Mouse (Mus musculus) intestine, embryonic 16.5 days (tissue): ENCODE measurements around the gene Adgrf1. TPM values are rescaled to one million over a fixed set of nuclear protein-coding genes. Genes with fewer than 3 reads are reported as not detected.

Experiments used
- ATAC-seq: fragments of 200-750 bp; cut with Nextera tagmentation; 2 replicates; pipeline ENCODE4 v1.8.0; 2017; ENCODE audit warnings: moderate TSS enrichment, moderate library complexity
- H3K27ac ChIP-seq: fragments of 300-500 bp; sonication (generic); 2 replicates; pipeline ENCODE4 v1.5.1; 2014; ENCODE audit warnings: mild to moderate bottlenecking, low read length
- H3K27me3 ChIP-seq: fragments of 300-500 bp; sonication (generic); replicated peaks from 2 replicates; pipeline ENCODE4 v1.6.1; 2014; ENCODE audit warnings: low read length, control low read depth, mixed read lengths; ENCODE audit not compliant: control insufficient read depth, insufficient read depth
- H3K36me3 ChIP-seq: fragments of 300-500 bp; sonication (generic); 2 replicates; pipeline ENCODE4 v1.6.1; 2014; ENCODE audit warnings: low read length, control low read depth; ENCODE audit not compliant: control insufficient read depth, insufficient read depth
- H3K4me1 ChIP-seq: fragments of 300-500 bp; sonication (generic); 2 replicates; pipeline ENCODE4 v1.6.1; 2014; ENCODE audit warnings: low read length, control low read depth, mixed read lengths; ENCODE audit not compliant: control insufficient read depth, insufficient read depth
- H3K4me2 ChIP-seq: fragments of 300-500 bp; sonication (generic); 2 replicates; pipeline ENCODE4 v1.6.1; 2014; ENCODE audit warnings: low read depth, low read length, control low read depth
- H3K4me3 ChIP-seq: fragments of 300-500 bp; sonication (generic); 2 replicates; pipeline ENCODE4 v1.5.1; 2014; ENCODE audit warnings: mild to moderate bottlenecking, low read length
- H3K9ac ChIP-seq: fragments of 300-500 bp; sonication (generic); 2 replicates; pipeline ENCODE4 v1.6.1; 2014; ENCODE audit warnings: low read depth, low read length
- H3K9me3 ChIP-seq: fragments of 300-500 bp; sonication (generic); 2 replicates; pipeline ENCODE4 v1.6.1; 2016; ENCODE audit warnings: low read length, control low read depth; ENCODE audit not compliant: control insufficient read depth
- WGBS: fragments of 180-500 bp; shearing (Covaris S2); extraction: QIAGEN DNeasy Blood & Tissue Kit; methylation state at CpG from one replicate; pipeline ENCODE4 v1.1.7; 2014; 5-methylcytosine and 5-hydroxymethylcytosine counted together
- polyA plus RNA-seq: library from polyadenylated mRNA; unstranded; fragments of >200 nt; fragmentation: Nextera tagmentation; extraction: Ambion mirVana; gene quantifications from 2 replicates; pipeline ENCODE4 v1.2.1, GENCODE M21; 2015

Gene Adgrf1
- polyA plus RNA-seq, 1 experiment from 2014 or later: 0.12 TPM

GRCm38 (mm10) chr17:43245364-43245763, 24.8 kb upstream of the Adgrf1 start:
- H3K27me3 ChIP-seq: no peaks in the 10 kb centered on the region

DNA sequence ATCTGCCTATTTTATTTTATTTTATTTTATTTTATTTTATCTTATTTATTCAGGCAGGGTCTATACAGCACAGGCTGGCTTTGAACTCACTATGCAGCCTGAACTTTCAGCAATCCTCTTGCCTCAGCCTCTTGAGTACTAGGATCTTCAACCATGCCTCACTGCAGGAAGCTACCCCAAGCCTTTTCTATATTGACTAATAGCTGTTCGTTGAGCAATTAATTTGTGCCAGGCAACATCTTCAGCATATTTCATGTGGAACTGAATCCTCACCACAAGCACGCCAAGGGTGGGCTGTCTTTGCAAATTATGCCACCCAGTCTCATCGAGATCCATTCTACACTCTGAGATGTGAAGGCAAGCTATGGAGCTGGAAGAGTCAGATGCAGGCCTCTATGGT, 22.9 kb upstream of the Adgrf1 start:
- Histone ChIP-seq H3K36me3 (no peaks in the 10 kb centered on the region), H3K9me3 (no peaks in the 10 kb centered on the region), H3K4me3 (no peak overlapping the region), H3K4me2 (no peak overlapping the region), H3K27ac (no peak overlapping the region), H3K4me1 (peaks cover 6% of the 10 kb centered on the region; the same call in 1 of the 2 replicates), H3K27me3 (no peaks in the 10 kb centered on the region), H3K9ac (no peak overlapping the region)
- 90% methylated on average over 3 of the region's 3 CpGs for WGBS
- ATAC-seq: no peak

More at GRCm38 (mm10) chr17:43245364-43245763, 24.8 kb upstream of the Adgrf1 start:
- no peak for ATAC-seq
- no peaks in the 10 kb centered on the region for H3K36me3 ChIP-seq
- 82% methylated on average over 6 of the region's 6 CpGs for WGBS
- H3K27ac ChIP-seq: no peak overlapping the region
- H3K9me3 ChIP-seq: no peaks in the 10 kb centered on the region
- peaks cover 15% of the 10 kb centered on the region for H3K4me1 ChIP-seq
- no peak overlapping the region for H3K9ac ChIP-seq
- no peak overlapping the region for H3K4me2 ChIP-seq
- H3K4me3 ChIP-seq: no peak overlapping the region

- peaks cover 6% of the 10 kb centered on the region; the same call in 1 of the 2 replicates for H3K4me1 ChIP-seq
- no peak overlapping the region for H3K4me3 ChIP-seq
- H3K27me3 ChIP-seq: no peaks in the 10 kb centered on the region
- no peak overlapping the region for H3K4me2 ChIP-seq
- no peaks in the 10 kb centered on the region for H3K36me3 ChIP-seq
- no peak; the same call in 1 of the 2 replicates for ATAC-seq
- 36% methylated on average over 3 of the region's 3 CpGs for WGBS
- H3K9ac ChIP-seq: no peak overlapping the region
- no peaks in the 10 kb centered on the region for H3K9me3 ChIP-seq
- no peak overlapping the region for H3K27ac ChIP-seq
These were observed 20.5 kb upstream of the Adgrf1 start for GRCm38 (mm10) chr17:43249645-43250044.

- 54% methylated on average over 5 of the region's 5 CpGs for WGBS
These were observed 18.6 kb upstream of the Adgrf1 start for GRCm38 (mm10) chr17:43251249-43252125.

GRCm38 (mm10) chr17:43252846-43253245, 17.3 kb upstream of the Adgrf1 start:
- no peak overlapping the region for H3K4me3 ChIP-seq
- no peaks in the 10 kb centered on the region for H3K9me3 ChIP-seq
- no peak overlapping the region for H3K4me2 ChIP-seq
- WGBS: 74% methylated on average over 11 of the region's 11 CpGs
- no peak for ATAC-seq
- H3K27me3 ChIP-seq: no peaks in the 10 kb centered on the region
- H3K4me1 ChIP-seq: peaks cover 8% of the 10 kb centered on the region; the same call in 1 of the 2 replicates
- no peak overlapping the region for H3K27ac ChIP-seq
- H3K36me3 ChIP-seq: no peaks in the 10 kb centered on the region
- no peak overlapping the region for H3K9ac ChIP-seq

More at GRCm38 (mm10) chr17:43251249-43252125, 18.6 kb upstream of the Adgrf1 start:
- H3K4me1 ChIP-seq: peaks cover 6% of the 10 kb centered on the region; the same call in 1 of the 2 replicates
- H3K4me2 ChIP-seq: no peak overlapping the region
- no peak for ATAC-seq
- no peak overlapping the region for H3K27ac ChIP-seq
- H3K9ac ChIP-seq: no peak overlapping the region
- H3K27me3 ChIP-seq: no peaks in the 10 kb centered on the region
- H3K4me3 ChIP-seq: no peak overlapping the region
- H3K9me3 ChIP-seq: no peaks in the 10 kb centered on the region
- H3K36me3 ChIP-seq: no peaks in the 10 kb centered on the region

GRCm38 (mm10) chr17:43254261-43254660, 15.9 kb upstream of the Adgrf1 start:
- Histone ChIP-seq H3K4me1 (peaks cover 8% of the 10 kb centered on the region; the same call in 1 of the 2 replicates), H3K4me2 (no peak overlapping the region), H3K4me3 (no peak overlapping the region), H3K9ac (no peak overlapping the region), H3K36me3 (no peaks in the 10 kb centered on the region), H3K27ac (no peak overlapping the region), H3K9me3 (no peaks in the 10 kb centered on the region), H3K27me3 (no peaks in the 10 kb centered on the region)
- no peak for ATAC-seq
- WGBS: 62% methylated on average over 3 of the region's 3 CpGs

DNA sequence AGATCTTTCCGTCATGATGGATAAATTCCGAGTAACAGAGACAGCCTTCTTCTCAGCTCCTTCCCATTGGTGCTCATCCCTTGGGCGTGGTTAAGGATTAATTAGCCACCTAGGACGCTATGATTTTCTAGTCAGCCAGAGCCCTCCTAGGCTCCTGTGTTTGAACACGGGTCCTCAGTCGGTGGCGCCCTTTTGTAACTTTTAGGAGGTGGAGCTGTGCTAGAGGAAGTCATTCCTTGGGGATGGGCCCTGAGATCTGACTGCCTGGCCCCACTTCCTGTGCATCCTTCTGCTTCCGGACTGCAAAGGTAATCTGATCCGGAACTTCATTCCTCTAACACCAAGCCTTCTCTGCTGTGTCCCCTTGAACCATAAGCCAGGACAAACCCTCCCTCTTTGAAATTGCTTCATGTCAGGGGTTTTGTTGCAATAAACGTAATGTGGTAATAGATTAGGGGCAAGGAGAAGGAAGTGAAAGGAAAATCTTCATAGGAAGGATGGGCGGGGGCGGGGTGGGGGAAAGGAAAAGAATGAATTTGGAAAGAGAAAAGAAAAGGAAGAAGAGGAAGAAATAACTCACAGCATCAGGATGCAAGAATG, 13.5 kb upstream of the Adgrf1 start:
- no peaks in the 10 kb centered on the region for H3K9me3 ChIP-seq
- 76% methylated on average over 12 of the region's 12 CpGs for WGBS
- H3K27me3 ChIP-seq: no peaks in the 10 kb centered on the region
- H3K9ac ChIP-seq: no peak overlapping the region
- H3K36me3 ChIP-seq: no peaks in the 10 kb centered on the region
- H3K4me1 ChIP-seq: 0 out of 2 replicates have a peak, but pooled peaks cover 2% of the 10 kb centered on the region
- ATAC-seq: no peak
- no peak overlapping the region for H3K27ac ChIP-seq
- H3K4me2 ChIP-seq: no peak overlapping the region
- no peak overlapping the region for H3K4me3 ChIP-seq

GRCm38 (mm10) chr17:43257699-43258098, 12.4 kb upstream of the Adgrf1 start:
- Histone ChIP-seq H3K9me3 (no peaks in the 10 kb centered on the region), H3K4me3 (no peak overlapping the region), H3K27me3 (no peaks in the 10 kb centered on the region), H3K4me2 (no peak overlapping the region), H3K36me3 (no peaks in the 10 kb centered on the region), H3K9ac (no peak overlapping the region), H3K27ac (no peak overlapping the region), H3K4me1 (0 out of 2 replicates have a peak, but pooled peaks cover 2% of the 10 kb centered on the region)
- 88% methylated on average over 1 of the region's 1 CpGs for WGBS
- ATAC-seq: no peak

DNA sequence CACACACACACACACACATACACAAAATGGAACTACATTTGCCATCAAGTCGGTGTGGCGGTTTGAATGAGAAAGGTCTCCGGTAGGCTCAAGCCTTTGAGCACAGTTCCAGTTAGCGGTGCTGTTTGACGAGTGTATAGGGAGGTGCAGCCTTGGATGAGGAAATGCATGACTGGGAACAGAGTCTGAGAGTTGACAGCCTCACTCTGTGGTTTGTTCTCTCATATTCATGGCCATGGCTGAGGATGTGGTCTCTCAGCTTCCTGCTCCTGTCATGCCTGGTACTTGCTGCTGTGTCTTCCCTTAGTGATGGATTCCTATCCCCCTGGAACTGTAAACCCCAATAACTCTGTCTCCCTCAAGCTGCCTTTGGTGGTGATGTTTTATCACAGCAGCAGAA, 8.2 kb upstream of the Adgrf1 start:
- no peaks in the 10 kb centered on the region for H3K36me3 ChIP-seq
- 0 out of 2 replicates have a peak, but pooled peaks cover 5% of the 10 kb centered on the region for H3K4me1 ChIP-seq
- no peak overlapping the region for H3K4me2 ChIP-seq
- H3K27me3 ChIP-seq: no peaks in the 10 kb centered on the region
- ATAC-seq: no peak
- H3K9ac ChIP-seq: no peak overlapping the region
- H3K4me3 ChIP-seq: no peak overlapping the region
- no peak overlapping the region for H3K27ac ChIP-seq
- no peaks in the 10 kb centered on the region for H3K9me3 ChIP-seq
- WGBS: 87% methylated on average over 5 of the region's 5 CpGs
